Mouse (Mus musculus): ENCODE data around the gene Gm42674.

DNA sequence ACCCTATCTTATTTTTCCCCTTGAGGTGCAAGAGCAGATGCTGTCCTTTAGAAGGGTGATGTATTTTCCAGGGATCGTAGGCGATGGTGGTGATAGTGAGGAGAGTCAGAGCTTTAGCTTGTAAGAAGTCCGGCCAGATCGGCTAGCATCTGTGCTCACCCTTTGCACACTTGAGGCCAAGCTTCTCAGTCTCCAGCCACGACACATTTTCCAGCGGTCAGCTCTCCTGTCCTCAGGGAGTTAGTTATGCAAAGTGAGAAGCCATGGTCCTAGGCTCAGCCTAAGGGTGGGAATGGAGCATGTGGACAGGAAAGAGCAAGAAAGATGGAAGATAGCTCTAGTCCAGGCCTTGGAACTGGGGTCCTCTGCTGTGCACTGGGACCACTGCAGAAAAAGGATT lies 4.9 kb upstream of the Gm42674 start:
- TF ChIP-seq CTCF (IDR thresholded peaks at IDR 0.05; ENCODE audit: low read depth) = no peak
- no peak for TF ChIP-seq EP300 (IDR thresholded peaks at IDR 0.05; ENCODE audit: low read depth)
